Mouse (Mus musculus): ENCODE measurements at regions not wholly inside any gene's neighbourhood (a gene's known extent, or its start where the extent isn't known, plus 50 kb on each side); places are given as distances from the start of the nearest gene placed in this dataset.
A peak's percentile ranks its signal among the peaks of the same experiment; 100 is the strongest.

DNA sequence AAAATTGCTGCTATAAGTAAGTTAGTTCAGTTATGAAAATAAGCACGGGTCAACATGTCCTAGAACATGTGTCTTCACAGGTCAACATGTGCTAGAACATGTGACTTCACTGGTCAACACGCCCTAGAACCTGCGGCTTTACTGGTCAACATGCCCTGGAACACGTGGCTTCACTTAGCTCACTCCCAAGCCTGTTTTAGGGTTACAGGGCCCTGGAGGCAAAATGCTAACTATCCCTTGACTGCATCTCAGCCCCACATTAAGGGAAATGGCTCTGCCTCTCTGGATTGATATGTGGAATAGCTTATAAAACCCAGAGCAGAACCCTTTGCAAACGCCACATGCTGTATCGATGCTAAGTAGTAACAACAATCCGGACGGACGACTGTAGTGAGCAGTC, 67.8 kb downstream of the Nkx6-1 start:
- Histone ChIP-seq H3K9ac (no peak overlapping the region), H3K9me3 (no peaks in the 10 kb centered on the region), H3K27me3 (peaks cover 80% of the 10 kb centered on the region), H3K27ac (no peak overlapping the region), H3K4me3 (no peak overlapping the region), H3K4me2 (no peak overlapping the region), H3K36me3 (no peaks in the 10 kb centered on the region), H3K4me1 (replicated peaks) (no peaks in the 10 kb centered on the region)
- ATAC-seq (ENCODE audit: low FRiP score) = no peak
- WGBS = 93% methylated on average over 9 of the region's 9 CpGs

DNA sequence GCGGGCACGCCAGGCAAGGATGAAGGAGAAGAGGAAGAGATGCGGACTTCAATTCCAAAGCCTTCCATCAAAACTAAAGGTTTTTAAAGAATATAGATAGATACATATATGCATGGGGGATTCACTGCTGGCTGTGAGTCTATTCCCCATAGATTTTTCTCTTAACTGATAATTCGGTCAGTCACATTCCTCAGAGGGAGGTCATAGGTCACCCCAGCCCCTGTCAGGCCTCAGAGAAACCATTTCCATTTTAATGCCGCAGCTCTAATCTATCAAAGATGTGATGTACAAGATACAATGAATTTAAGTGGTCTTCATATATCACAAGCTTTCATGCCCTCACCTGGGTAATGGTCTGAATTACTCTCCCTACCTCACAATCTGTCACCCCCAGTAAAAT, 73.6 kb downstream of the Nkx6-1 start:
- WGBS = 29% methylated on average over 5 of the region's 5 CpGs
- no peaks in the 10 kb centered on the region for H3K36me3 ChIP-seq

GRCm38 (mm10) chr5:101590341-101591124, 74.3 kb downstream of the Nkx6-1 start:
- 9% methylated on average over 12 of the region's 13 CpGs for WGBS
- Histone ChIP-seq H3K9me3 (no peaks in the 10 kb centered on the region), H3K27me3 (peaks cover 69% of the 10 kb centered on the region), H3K4me1 (replicated peaks) (peaks cover 20% of the 10 kb centered on the region), H3K36me3 (no peaks in the 10 kb centered on the region), H3K4me3 (no peak overlapping the region), H3K27ac (no peak overlapping the region), H3K9ac (no peak overlapping the region), H3K4me2 (peak overlapping the region; percentile 13; the same call in 1 of the 2 replicates)
- ATAC-seq (ENCODE audit: low FRiP score) = peak; percentile 65; the same call in 1 of the 2 replicates

More for the DNA sequence above, 73.6 kb downstream of the Nkx6-1 start:
- Histone ChIP-seq H3K9ac (no peak overlapping the region), H3K4me3 (no peak overlapping the region), H3K4me1 (replicated peaks) (peaks cover 20% of the 10 kb centered on the region), H3K4me2 (peak overlapping the region; percentile 13; the same call in 1 of the 2 replicates), H3K9me3 (no peaks in the 10 kb centered on the region), H3K27me3 (peaks cover 69% of the 10 kb centered on the region), H3K27ac (no peak overlapping the region)
- no peak for ATAC-seq (ENCODE audit: low FRiP score)

GRCm38 (mm10) chr5:101572966-101573365, 91.8 kb downstream of the Nkx6-1 start:
- Histone ChIP-seq H3K4me1 (replicated peaks) (no peaks in the 10 kb centered on the region), H3K9me3 (no peaks in the 10 kb centered on the region), H3K27ac (no peak overlapping the region), H3K9ac (no peak overlapping the region), H3K4me2 (no peak overlapping the region), H3K4me3 (no peak overlapping the region), H3K36me3 (no peaks in the 10 kb centered on the region), H3K27me3 (peaks cover 85% of the 10 kb centered on the region)
- WGBS = 51% methylated on average over 15 of the region's 15 CpGs
- no peak for ATAC-seq (ENCODE audit: low FRiP score)

DNA sequence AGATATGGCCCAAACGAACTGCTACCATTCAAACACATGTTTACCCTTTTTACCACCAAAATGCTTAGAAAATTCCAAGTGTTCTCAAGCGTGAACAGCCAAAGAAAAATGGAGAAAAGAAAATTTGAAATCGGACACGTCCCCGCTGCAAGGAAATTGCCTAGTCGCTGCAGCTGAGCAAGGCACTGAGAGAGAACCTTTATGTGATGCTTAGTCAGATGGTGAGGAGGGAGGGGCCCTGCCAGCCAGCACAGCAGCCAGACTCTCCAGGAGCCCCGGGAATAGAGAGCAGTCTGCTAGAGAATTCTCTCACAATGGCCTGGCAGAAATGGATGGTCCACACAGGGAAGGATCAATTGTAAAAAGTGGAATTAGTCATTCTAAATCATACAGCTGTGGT, 99.0 kb downstream of the Nkx6-1 start:
- H3K27me3 ChIP-seq = peaks cover 78% of the 10 kb centered on the region
- peak overlapping the region; percentile 44; the same call in 1 of the 2 replicates for H3K27ac ChIP-seq
- peak; percentile 85 for ATAC-seq (ENCODE audit: low FRiP score)

GRCm38 (mm10) chr5:101560366-101560765, 104.4 kb downstream of the Nkx6-1 start:
- Histone ChIP-seq H3K36me3 (no peaks in the 10 kb centered on the region), H3K27me3 (peaks cover 68% of the 10 kb centered on the region), H3K4me3 (no peak overlapping the region), H3K9me3 (0 out of 2 replicates have a peak, but pooled peaks cover 2% of the 10 kb centered on the region), H3K9ac (no peak overlapping the region), H3K4me1 (replicated peaks) (no peaks in the 10 kb centered on the region), H3K4me2 (no peak overlapping the region), H3K27ac (no peak overlapping the region)
- no peak for ATAC-seq (ENCODE audit: low FRiP score)

More for the DNA sequence above, 99.0 kb downstream of the Nkx6-1 start:
- 17% methylated on average over 7 of the region's 7 CpGs for WGBS
- Histone ChIP-seq H3K4me3 (no peak overlapping the region), H3K36me3 (no peaks in the 10 kb centered on the region), H3K4me2 (peak overlapping the region; percentile 27), H3K9ac (no peak overlapping the region), H3K9me3 (0 out of 2 replicates have a peak, but pooled peaks cover under 1% of the 10 kb centered on the region), H3K4me1 (replicated peaks) (peaks cover 4% of the 10 kb centered on the region; the same call in 1 of the 2 replicates)

DNA sequence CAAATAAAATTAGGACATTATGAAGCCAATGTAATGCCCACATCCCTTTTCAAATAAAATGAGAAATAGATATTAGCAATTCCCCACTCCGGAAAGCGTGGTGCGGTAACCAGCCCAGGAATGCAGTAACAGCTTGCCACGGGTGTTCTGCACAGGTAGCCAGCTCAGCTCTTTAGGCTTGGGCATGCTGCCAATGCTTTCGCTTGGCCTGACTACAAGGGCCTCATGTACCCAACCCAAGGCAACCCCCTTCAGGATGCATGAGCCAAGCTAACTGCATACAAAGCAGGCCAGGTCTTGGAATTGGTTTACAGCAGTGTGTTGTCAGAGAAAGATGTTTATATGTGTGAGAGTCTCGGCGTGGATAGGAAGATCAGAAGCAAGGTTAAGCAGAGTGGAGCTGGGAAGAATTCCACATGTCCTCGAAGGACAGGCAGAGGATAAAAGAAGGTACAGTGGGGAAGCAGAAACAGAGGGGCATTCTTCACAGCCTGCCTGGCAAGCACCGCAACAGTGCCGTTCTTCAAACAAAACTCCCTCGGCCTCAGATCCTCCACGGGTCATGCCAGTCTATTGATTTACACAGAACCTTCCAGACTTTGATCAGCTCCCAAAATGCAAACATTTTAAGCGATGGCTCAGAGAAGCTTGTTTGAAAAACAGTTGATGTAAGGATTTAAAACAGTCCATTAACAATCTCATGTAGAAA, 106.4 kb downstream of the Nkx6-1 start:
- no peak; the same call in 1 of the 2 replicates for ATAC-seq (ENCODE audit: low FRiP score)
- 67% methylated on average over 13 of the region's 13 CpGs for WGBS

GRCm38 (mm10) chr5:101557156-101557555, 107.6 kb downstream of the Nkx6-1 start:
- no peak overlapping the region for H3K4me3 ChIP-seq
- H3K9ac ChIP-seq = no peak overlapping the region
- H3K27ac ChIP-seq = no peak overlapping the region
- ATAC-seq (ENCODE audit: low FRiP score) = no peak
- WGBS = 89% methylated on average over 3 of the region's 3 CpGs
- no peak overlapping the region for H3K4me2 ChIP-seq
- 0 out of 2 replicates have a peak, but pooled peaks cover 2% of the 10 kb centered on the region for H3K9me3 ChIP-seq
- peaks cover 67% of the 10 kb centered on the region for H3K27me3 ChIP-seq
- H3K36me3 ChIP-seq = no peaks in the 10 kb centered on the region
- no peaks in the 10 kb centered on the region for H3K4me1 ChIP-seq (replicated peaks)

More for the DNA sequence above, 106.4 kb downstream of the Nkx6-1 start:
- Histone ChIP-seq H3K9me3 (0 out of 2 replicates have a peak, but pooled peaks cover 2% of the 10 kb centered on the region), H3K27ac (no peak overlapping the region), H3K4me3 (no peak overlapping the region), H3K36me3 (no peaks in the 10 kb centered on the region), H3K4me1 (replicated peaks) (no peaks in the 10 kb centered on the region), H3K4me2 (no peak overlapping the region), H3K9ac (no peak overlapping the region), H3K27me3 (peaks cover 66% of the 10 kb centered on the region)

- whole genome bisulfite sequencing = 18% methylated on average over 13 of the region's 13 CpGs
- no peak for ATAC-seq (ENCODE audit: low FRiP score)
- no peaks in the 10 kb centered on the region for H3K9me3 ChIP-seq
- H3K27me3 ChIP-seq = peaks cover 93% of the 10 kb centered on the region
- no peak overlapping the region for H3K27ac ChIP-seq
- H3K36me3 ChIP-seq = no peaks in the 10 kb centered on the region
- no peak overlapping the region for H3K4me2 ChIP-seq
- peaks cover 14% of the 10 kb centered on the region for H3K4me1 ChIP-seq (replicated peaks)
- no peak overlapping the region for H3K9ac ChIP-seq
- H3K4me3 ChIP-seq = no peak overlapping the region
Observed at GRCm38 (mm10) chr5:101543326-101543725, 121.5 kb downstream of the Nkx6-1 start.

DNA sequence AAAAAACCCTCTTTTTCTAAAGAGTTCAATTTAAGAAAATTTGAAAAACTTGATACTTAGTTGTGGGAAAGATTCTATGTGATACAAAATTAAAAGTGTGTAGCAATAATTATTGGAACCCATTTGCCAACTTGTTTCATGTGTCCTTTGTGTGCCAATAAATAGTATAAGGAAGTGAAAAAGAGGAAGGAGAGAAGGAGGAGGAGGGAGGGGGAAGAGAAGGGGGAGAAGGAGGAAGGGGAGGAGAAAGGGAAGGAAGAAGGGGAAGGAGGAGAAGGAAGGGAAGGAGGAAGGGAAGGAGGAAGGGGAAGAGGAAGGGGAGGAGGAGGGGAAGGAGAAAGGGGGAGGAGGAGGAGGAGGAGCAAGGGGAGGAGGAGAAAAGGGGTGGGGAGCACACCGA, 125.0 kb downstream of the Nkx6-1 start:
- H3K4me1 ChIP-seq (replicated peaks) = peaks cover 23% of the 10 kb centered on the region
- no peak overlapping the region for H3K4me2 ChIP-seq
- H3K27me3 ChIP-seq = peaks cover 94% of the 10 kb centered on the region
- H3K4me3 ChIP-seq = no peak overlapping the region
- H3K36me3 ChIP-seq = no peaks in the 10 kb centered on the region
- no peak overlapping the region for H3K9ac ChIP-seq
- ATAC-seq (ENCODE audit: low FRiP score) = no peak
- H3K27ac ChIP-seq = no peak overlapping the region
- no peaks in the 10 kb centered on the region for H3K9me3 ChIP-seq
- 41% methylated on average over 1 of the region's 1 CpGs for WGBS

GRCm38 (mm10) chr5:101539254-101539549, 125.6 kb downstream of the Nkx6-1 start:
- Histone ChIP-seq H3K4me1 (replicated peaks) (peaks cover 23% of the 10 kb centered on the region), H3K27ac (no peak overlapping the region), H3K36me3 (no peaks in the 10 kb centered on the region), H3K4me2 (0 out of 2 replicates have a peak overlapping the region, but pooled peaks have one; percentile 23), H3K4me3 (no peak overlapping the region), H3K27me3 (peaks cover 94% of the 10 kb centered on the region), H3K9ac (no peak overlapping the region), H3K9me3 (no peaks in the 10 kb centered on the region)
- 14% methylated on average over 10 of the region's 10 CpGs for WGBS
- no peak for ATAC-seq (ENCODE audit: low FRiP score)

DNA sequence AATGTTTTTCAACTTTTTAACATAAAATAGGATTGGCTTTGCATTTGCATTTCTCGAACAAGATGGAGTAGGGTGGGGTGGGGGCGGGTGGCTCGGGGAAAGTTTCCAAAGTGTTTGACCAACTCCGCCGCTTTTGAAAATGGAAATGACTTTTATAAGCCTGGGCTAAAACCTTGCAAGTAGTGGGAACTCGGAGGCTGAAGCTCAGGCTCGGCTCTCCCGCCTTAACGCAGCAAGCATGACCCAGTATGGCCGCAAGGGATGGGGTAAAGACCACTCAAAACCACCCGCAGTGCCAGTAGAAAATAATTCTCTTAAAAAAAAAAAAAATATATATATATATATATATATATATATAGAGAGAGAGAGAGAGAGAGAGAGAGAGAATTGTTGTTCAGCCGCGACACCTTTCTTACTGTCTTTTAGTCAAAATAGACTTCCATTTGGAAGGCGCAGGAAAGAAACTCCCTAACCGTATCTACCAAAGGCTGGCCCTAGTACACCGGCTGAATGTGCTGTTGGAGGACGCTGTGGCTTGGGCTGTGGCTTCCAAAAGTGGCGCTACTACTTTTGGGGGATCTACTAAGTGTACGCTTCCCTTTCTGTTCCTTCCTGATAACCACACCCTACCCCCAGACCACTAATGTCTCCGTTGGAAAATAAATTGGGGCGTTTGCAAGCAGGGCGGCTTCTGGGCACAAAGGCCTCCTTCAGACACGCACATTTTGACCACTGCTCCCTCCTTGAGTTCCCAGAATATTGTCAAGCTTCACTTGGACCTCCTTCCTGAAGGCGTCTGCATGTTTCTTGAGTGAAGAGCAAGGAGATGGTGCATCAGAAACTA, 126.2 kb downstream of the Nkx6-1 start:
- Histone ChIP-seq H3K9me3 (no peaks in the 10 kb centered on the region), H3K36me3 (no peaks in the 10 kb centered on the region), H3K27ac (no peak overlapping the region), H3K4me3 (no peak overlapping the region), H3K4me2 (peak overlapping the region; percentile 29), H3K4me1 (replicated peaks) (peaks cover 22% of the 10 kb centered on the region), H3K9ac (no peak overlapping the region), H3K27me3 (peaks cover 94% of the 10 kb centered on the region)
- 3% methylated on average over 24 of the region's 24 CpGs for WGBS
- no peak for ATAC-seq (ENCODE audit: low FRiP score)
